Mouse (Mus musculus): ENCODE results near the gene Dgkz.

GRCm38 (mm10) chr2:92011424-92012353 lies 36.0 kb upstream of the Dgkz start:
- TF ChIP-seq POLR2A (IDR thresholded peaks at IDR 0.05; ENCODE audit: borderline replicate concordance, extremely low read depth, low read depth, low read length) (no peak), CTCF (IDR thresholded peaks at IDR 0.05; ENCODE audit: insufficient read depth, low read length) (no peak)
